Mouse (Mus musculus) E14TG2a.4 (cell line): Measurements from ENCODE around the gene Far2.

Experiments used
- CTCF ChIP-seq: conservative IDR thresholded peaks from 2 replicates; pipeline ENCODE4 v1.5.1; 2014; ENCODE audit warnings: low read length
- NANOG ChIP-seq: IDR thresholded peaks from 2 replicates; pipeline ENCODE4 v1.6.1; 2014; ENCODE audit warnings: borderline replicate concordance, low read length, mixed read lengths
- POU5F1 ChIP-seq: IDR thresholded peaks from 2 replicates; pipeline ENCODE4 v1.6.1; 2014; ENCODE audit warnings: low read length, borderline replicate concordance

GRCm38 (mm10) chr6:148000483-148000882 is 46.6 kb upstream of the Far2 start:
- TF ChIP-seq CTCF: no peak
- no peak for TF ChIP-seq NANOG
- TF ChIP-seq POU5F1: no peak
